Mouse (Mus musculus) liver, embryonic 13.5 days (tissue): ENCODE results near the gene Gm42420. TPM values are rescaled to one million over a fixed set of nuclear protein-coding genes. Genes with fewer than 3 reads are reported as not detected.

ENCODE experiments used
- ATAC-seq: fragments of 200-750 bp; cut with Nextera tagmentation; 2 replicates; pipeline ENCODE4 v1.8.0; 2017; ENCODE audit warnings: low read depth, mild to moderate bottlenecking, moderate number of reproducible peaks, moderate library complexity
- DNase-seq: peaks from one replicate; pipeline ENCODE4 v3.0.0; 2022
- H3K27ac ChIP-seq: fragments of 300-500 bp; sonication (generic); 2 replicates; pipeline ENCODE4 v1.5.1; 2015; ENCODE audit warnings: moderate library complexity, mild to moderate bottlenecking, inconsistent platforms
- H3K27me3 ChIP-seq: fragments of 300-500 bp; sonication (generic); 2 replicates; pipeline ENCODE4 v1.6.1; 2015; ENCODE audit warnings: mild to moderate bottlenecking, inconsistent platforms
- H3K36me3 ChIP-seq: fragments of 300-500 bp; sonication (generic); 2 replicates; pipeline ENCODE4 v1.6.1; 2015; ENCODE audit warnings: mild to moderate bottlenecking, inconsistent platforms
- H3K4me1 ChIP-seq: fragments of 300-500 bp; sonication (generic); replicated peaks from 2 replicates; pipeline ENCODE4 v1.6.1; 2015; ENCODE audit warnings: inconsistent platforms
- H3K4me2 ChIP-seq: fragments of 300-500 bp; sonication (generic); 2 replicates; pipeline ENCODE4 v1.6.1; 2015; ENCODE audit warnings: inconsistent platforms, mild to moderate bottlenecking, moderate library complexity
- H3K4me3 ChIP-seq: fragments of 300-500 bp; sonication (generic); replicated peaks from 2 replicates; pipeline ENCODE4 v1.5.1; 2015; ENCODE audit warnings: mild to moderate bottlenecking, inconsistent platforms
- H3K9ac ChIP-seq: fragments of 300-500 bp; sonication (generic); 2 replicates; pipeline ENCODE4 v1.6.1; 2015; ENCODE audit warnings: mild to moderate bottlenecking, inconsistent platforms
- H3K9me3 ChIP-seq: fragments of 300-500 bp; sonication (generic); replicated peaks from 2 replicates; pipeline ENCODE4 v1.6.1; 2016; ENCODE audit warnings: inconsistent platforms
- WGBS: fragments of 180-500 bp; shearing (Covaris S2); methylation state at CpG from one replicate; pipeline ENCODE4 v1.1.7; 2015; ENCODE audit not compliant: insufficient replicate concordance; 5-methylcytosine and 5-hydroxymethylcytosine counted together
- polyA plus RNA-seq: library from polyadenylated mRNA; unstranded; fragments of >200 nt; fragmentation: Nextera tagmentation; extraction: Ambion mirVana; gene quantifications from 2 replicates; pipeline ENCODE4 v1.2.1, GENCODE M21; 2015

The Gm42420 gene
- polyA plus RNA-seq, 1 experiment from 2014 or later: 1.4 TPM

DNA sequence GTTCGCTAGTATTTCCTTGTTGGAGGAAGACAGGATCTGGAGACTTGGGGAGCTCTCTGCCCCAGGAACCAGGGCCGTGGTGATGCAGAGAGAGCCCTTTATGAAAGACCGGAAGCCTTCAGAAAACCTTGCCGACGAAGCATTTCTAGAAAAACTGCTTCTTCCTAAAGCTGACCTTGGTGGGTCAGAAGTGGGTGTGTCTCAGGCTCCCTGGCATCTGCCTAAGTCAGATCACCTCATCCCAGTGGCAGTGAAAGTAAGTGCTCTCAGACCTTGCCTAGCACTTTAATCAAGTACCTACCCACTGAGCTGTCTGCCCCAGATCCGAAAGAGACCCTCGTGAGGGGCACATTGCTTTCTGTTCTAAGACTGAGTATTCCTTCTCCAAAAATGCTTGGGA is 10.6 kb upstream of the Gm42420 start:
- DNase-seq: no peak
- peaks cover 28% of the 10 kb centered on the region for H3K4me1 ChIP-seq
- peaks cover 18% of the 10 kb centered on the region; the same call in 1 of the 2 replicates for H3K36me3 ChIP-seq
- ATAC-seq: no peak
- peak overlapping the region; percentile 94 for H3K4me2 ChIP-seq
- peak overlapping the region; percentile 85; the same call in 1 of the 2 replicates for H3K9ac ChIP-seq
- H3K27me3 ChIP-seq: peaks cover 3% of the 10 kb centered on the region; the same call in 1 of the 2 replicates
- peak overlapping the region; percentile 84 for H3K4me3 ChIP-seq
- no peaks in the 10 kb centered on the region for H3K9me3 ChIP-seq
- no peak overlapping the region for H3K27ac ChIP-seq
- 64% methylated on average over 7 of the region's 7 CpGs for WGBS

DNA sequence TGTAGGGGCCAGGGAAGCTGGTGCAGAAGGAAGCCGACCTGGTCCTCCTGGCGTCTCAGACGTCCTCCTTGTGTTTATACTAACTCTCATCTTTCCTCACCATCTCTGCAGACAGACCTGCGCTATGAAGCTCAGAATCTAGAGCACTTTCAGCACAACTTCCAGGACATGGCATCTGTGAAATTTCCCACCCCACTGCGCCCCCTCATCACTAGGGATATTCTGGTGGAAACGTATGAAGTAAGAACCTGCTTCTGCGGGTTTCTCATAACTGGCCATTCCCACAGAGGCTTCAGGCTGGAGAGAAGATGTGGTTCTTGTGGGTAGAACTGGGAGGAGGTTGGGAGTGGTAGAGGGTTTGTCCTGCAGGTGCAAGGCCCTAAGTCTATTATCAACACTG is 6.0 kb upstream of the Gm42420 start:
- ATAC-seq (no peak), DNase-seq (no peak)
- H3K4me1 ChIP-seq: peaks cover 39% of the 10 kb centered on the region
- 88% methylated on average over 7 of the region's 7 CpGs for WGBS
- peaks cover 32% of the 10 kb centered on the region for H3K36me3 ChIP-seq
- no peak overlapping the region for H3K4me3 ChIP-seq
- no peak overlapping the region for H3K4me2 ChIP-seq
- no peak overlapping the region for H3K9ac ChIP-seq
- H3K27ac ChIP-seq: no peak overlapping the region
- H3K9me3 ChIP-seq: no peaks in the 10 kb centered on the region
- no peaks in the 10 kb centered on the region for H3K27me3 ChIP-seq

DNA sequence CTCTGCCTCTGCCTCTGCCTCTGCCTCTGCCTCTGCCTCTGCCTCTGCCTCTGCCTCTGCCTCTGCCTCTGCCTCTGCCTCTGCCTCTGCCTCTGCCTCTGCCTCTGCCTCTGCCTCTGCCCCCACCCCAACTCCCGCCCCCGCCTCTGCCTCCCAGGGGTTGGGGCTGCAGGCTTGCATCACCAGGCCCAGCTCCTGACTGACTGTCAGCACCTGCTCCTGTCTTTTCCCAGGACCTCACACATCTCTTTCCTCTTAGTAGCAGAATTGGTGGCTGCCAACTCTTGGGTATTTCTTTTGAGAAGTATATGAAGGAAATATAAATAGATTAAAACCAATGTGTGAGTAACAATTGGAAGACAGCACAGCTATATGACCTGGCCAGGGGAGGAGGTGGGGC is 5.0 kb upstream of the Gm42420 start:
- Histone ChIP-seq H3K27me3 (no peaks in the 10 kb centered on the region), H3K27ac (peak overlapping the region; percentile 80), H3K36me3 (peaks cover 36% of the 10 kb centered on the region), H3K4me1 (peaks cover 37% of the 10 kb centered on the region), H3K9ac (peak overlapping the region; percentile 59; the same call in 1 of the 2 replicates), H3K4me3 (no peak overlapping the region), H3K9me3 (no peaks in the 10 kb centered on the region), H3K4me2 (no peak overlapping the region; the same call in 1 of the 2 replicates)
- DNase-seq: no peak
- peak; percentile 18; the same call in 1 of the 2 replicates for ATAC-seq
- 65% methylated on average over 2 of the region's 2 CpGs for WGBS

DNA sequence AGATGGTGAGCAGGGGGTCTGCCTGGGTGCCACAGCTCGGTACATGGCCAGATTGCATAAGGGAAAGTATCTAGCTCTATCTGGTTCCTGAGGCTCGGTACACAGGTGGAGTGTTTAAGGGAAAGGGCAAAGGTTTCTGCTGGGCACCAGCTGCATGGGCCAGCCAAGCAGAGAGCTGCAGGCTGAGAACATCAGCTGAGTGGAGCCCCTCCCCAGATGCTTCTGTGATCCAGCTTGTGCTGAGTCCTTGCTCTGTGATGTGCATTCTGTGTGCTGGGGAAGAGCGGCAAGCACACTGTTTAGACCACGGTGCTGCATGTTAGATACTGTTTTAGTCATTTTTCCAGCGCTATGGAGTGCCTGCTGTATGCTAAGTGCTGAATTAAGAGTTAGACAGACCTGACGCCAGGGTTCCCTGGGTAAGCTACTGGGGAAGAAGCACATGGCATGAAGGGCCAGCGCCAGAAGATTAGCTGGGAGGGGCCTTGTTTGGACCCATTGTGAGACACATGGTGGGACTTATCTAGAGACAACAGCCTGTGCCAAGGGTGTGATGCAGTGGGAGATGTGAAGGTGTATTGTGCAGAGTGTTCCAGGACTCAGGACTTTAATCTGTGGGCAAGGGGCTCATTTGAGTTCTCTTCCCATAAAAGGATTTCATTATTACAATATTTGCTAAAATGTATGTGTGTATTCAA is 4.3 kb upstream of the Gm42420 start:
- Histone ChIP-seq H3K4me2 (peak overlapping the region; percentile 46), H3K4me1 (peaks cover 39% of the 10 kb centered on the region), H3K27me3 (no peaks in the 10 kb centered on the region), H3K27ac (peak overlapping the region; percentile 80), H3K9me3 (no peaks in the 10 kb centered on the region), H3K36me3 (peaks cover 42% of the 10 kb centered on the region), H3K9ac (peak overlapping the region; percentile 59), H3K4me3 (no peak overlapping the region; the same call in 1 of the 2 replicates)
- 42% methylated on average over 7 of the region's 7 CpGs for WGBS
- DNase-seq: peak; percentile 72
- ATAC-seq: peak; percentile 93

DNA sequence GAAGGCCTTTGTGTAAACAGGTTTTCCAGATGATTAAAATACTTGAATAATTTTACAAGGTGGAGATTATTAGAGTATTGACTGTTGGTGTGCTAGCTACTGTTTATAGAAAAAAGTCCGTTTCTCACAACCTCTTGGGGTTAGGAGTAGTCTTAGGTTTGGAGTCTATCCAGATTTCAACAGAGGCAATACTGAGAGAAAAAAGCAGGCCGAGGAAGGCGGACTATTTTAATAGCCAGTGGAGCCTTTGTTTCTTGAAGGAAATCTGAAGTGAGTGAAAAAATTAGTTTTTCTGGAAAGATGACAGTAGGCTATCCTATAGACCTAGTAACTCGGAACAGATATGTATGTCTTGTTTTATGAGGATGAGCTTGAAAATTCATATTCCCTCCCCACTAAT is 5.9 kb downstream of the Gm42420 start:
- H3K27ac ChIP-seq: no peak overlapping the region
- no peaks in the 10 kb centered on the region for H3K27me3 ChIP-seq
- peaks cover 23% of the 10 kb centered on the region for H3K4me1 ChIP-seq
- WGBS: 82% methylated on average over 4 of the region's 4 CpGs
- H3K4me3 ChIP-seq: peak overlapping the region; percentile 84; the same call in 1 of the 2 replicates
- H3K9ac ChIP-seq: no peak overlapping the region
- no peaks in the 10 kb centered on the region for H3K9me3 ChIP-seq
- ATAC-seq (no peak), DNase-seq (no peak)
- H3K36me3 ChIP-seq: peaks cover 25% of the 10 kb centered on the region
- H3K4me2 ChIP-seq: peak overlapping the region; percentile 82

DNA sequence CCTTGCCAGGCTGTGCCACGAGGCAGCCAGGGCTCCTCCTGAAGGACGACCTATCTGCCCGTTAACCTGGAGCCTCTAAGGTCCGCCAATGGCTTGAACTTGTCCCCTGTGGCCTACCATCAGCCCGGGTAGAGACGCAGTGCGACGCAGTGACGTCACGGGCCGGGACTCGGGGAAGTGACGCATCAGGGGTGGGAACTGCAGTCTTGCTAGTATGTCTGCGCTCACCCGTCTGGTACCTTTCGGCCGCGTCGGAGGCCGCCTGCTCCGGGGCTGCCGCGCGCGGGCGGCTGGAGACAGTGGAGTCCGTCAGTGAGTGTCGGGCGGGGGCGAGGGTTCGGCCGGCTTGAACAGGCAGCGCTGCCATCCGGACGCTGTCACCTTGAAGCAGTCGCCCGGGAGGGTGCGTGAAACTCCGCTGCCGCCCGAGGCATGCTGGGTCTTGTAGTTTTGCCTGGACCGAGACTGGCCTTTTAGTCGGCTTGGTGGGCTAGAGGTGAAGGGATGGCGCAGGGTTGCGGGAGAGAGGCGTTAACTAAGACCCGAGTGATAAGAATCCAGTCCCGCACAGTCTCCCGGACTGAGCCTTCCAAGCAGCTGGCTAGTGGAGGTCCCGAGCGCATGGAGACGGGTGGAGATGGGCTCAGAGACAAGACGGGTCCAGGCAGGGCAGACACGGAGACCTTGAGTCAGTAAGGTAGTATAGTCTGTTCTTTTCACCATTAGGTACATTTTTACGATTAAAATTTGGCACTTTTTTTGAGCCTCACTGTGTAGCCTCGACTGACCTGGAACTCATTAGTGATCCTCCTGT is 7.1 kb downstream of the Gm42420 start, which contains the start of gene Ndufb2:
Gene Ndufb2 (plus strand): TSS at position 174 of the 814 bp plus-strand sequence.
- WGBS: under 1% methylated on average over 56 of the region's 56 CpGs
- Histone ChIP-seq H3K27me3 (no peaks in the 10 kb centered on the region), H3K9ac (peak within 1 kb of the TSS; percentile 88), H3K9me3 (no peaks in the 10 kb centered on the region), H3K27ac (peak within 1 kb of the TSS; percentile 81), H3K4me3 (peak within 1 kb of the TSS; percentile 84), H3K36me3 (peaks cover 24% of the 10 kb centered on the region), H3K4me1 (peaks cover 23% of the 10 kb centered on the region), H3K4me2 (peak within 1 kb of the TSS; percentile 82)
- DNase-seq: peak; percentile 93
- ATAC-seq: peak; percentile 98

DNA sequence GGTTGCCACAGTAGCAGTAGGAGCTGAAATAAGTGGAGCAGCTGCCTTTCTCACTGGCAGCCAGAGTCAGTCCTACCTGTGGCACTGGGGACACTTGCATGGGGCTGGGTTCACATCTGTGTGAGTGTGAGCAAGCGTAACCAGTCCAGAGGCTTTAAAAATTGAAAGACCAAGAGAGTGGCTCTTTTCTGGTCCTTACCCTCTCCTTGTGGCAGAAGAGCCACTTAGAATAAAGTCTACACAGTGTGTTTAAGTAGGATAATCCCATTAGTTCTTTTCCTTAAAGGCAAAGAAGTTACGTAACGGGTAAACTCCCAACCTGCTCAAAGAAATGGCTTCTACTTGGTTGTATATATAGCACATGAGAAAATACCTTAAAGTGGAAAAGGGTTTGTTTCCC is 15.3 kb downstream of the Gm42420 start:
- Histone ChIP-seq H3K36me3 (peaks cover 55% of the 10 kb centered on the region), H3K4me2 (no peak overlapping the region), H3K4me3 (no peak overlapping the region), H3K27me3 (no peaks in the 10 kb centered on the region), H3K9me3 (no peaks in the 10 kb centered on the region), H3K4me1 (no peaks in the 10 kb centered on the region), H3K27ac (no peak overlapping the region), H3K9ac (no peak overlapping the region)
- ATAC-seq: no peak
- no peak for DNase-seq
- WGBS: 88% methylated on average over 3 of the region's 3 CpGs

DNA sequence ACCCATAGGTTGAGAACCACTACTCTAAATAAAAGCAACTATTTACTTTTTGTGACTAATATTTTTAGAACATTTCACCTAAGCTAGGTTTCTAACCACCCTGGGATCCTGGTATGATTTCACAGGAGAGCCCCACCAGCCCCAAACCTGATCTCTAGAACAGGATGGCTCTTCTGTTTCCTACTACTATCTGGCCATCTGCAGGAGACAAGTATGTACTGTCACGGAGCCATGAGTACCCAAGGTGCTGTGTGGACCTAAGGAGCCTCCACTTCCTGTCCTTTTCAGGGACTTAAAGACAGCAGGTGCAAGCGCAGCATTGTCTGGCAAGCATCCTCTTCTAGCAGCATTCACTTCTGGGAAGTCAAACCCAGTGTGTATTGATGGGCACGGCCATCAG is 16.3 kb downstream of the Gm42420 start:
- no peak overlapping the region for H3K27ac ChIP-seq
- H3K9me3 ChIP-seq: no peaks in the 10 kb centered on the region
- no peak overlapping the region for H3K9ac ChIP-seq
- no peak overlapping the region for H3K4me3 ChIP-seq
- no peaks in the 10 kb centered on the region for H3K27me3 ChIP-seq
- no peaks in the 10 kb centered on the region for H3K4me1 ChIP-seq
- WGBS: 76% methylated on average over 3 of the region's 3 CpGs
- H3K4me2 ChIP-seq: no peak overlapping the region
- DNase-seq: no peak
- H3K36me3 ChIP-seq: peaks cover 55% of the 10 kb centered on the region
- ATAC-seq: no peak

DNA sequence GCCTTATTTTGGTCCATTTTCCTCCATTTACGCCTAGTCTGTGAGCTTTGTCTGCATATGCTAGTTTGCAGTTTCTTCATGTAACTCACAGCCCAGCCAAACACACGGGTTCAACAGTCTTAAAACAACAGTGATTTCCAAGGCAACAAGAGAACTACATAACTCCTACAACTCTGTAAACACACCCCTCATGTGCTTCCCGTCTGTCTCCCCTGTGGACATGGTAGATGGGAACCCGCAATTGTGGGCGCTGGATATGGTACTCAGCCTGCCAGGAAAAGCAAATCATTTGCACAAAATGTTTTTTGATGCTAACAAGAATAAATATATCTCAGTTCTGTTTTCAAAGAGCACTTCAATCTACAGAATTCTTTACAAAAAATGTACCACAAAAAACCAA is 19.0 kb downstream of the Gm42420 start:
- Histone ChIP-seq H3K9me3 (no peaks in the 10 kb centered on the region), H3K36me3 (peaks cover 33% of the 10 kb centered on the region), H3K4me1 (no peaks in the 10 kb centered on the region), H3K27ac (no peak overlapping the region), H3K4me3 (no peak overlapping the region), H3K4me2 (no peak overlapping the region), H3K27me3 (no peaks in the 10 kb centered on the region), H3K9ac (no peak overlapping the region)
- DNase-seq: no peak
- 78% methylated on average over 5 of the region's 5 CpGs for WGBS
- no peak for ATAC-seq

DNA sequence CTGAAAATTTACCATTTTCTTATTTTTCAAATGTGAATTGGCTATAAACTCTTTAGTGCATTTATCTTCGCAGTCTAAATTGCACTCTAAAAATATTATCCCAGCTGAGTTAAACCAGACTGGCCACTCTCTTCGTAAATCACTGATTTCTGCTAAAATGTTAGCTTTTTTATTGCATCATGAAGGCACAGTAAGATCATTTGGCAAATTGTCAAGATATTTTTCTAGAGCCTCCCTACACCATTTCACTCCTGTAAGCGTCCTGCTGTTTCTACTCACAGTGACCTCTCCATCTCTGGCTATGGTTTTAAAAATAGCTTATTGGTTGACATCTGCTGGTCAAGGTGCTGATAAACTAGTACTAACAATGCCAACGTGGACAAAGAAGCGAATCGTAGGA is 20.5 kb downstream of the Gm42420 start:
- no peak overlapping the region for H3K9ac ChIP-seq
- ATAC-seq: no peak
- H3K4me1 ChIP-seq: no peaks in the 10 kb centered on the region
- no peaks in the 10 kb centered on the region for H3K9me3 ChIP-seq
- H3K27me3 ChIP-seq: no peaks in the 10 kb centered on the region
- 74% methylated on average over 6 of the region's 6 CpGs for WGBS
- DNase-seq: no peak
- no peak overlapping the region for H3K4me3 ChIP-seq
- no peak overlapping the region for H3K27ac ChIP-seq
- H3K4me2 ChIP-seq: no peak overlapping the region
- H3K36me3 ChIP-seq: peaks cover 22% of the 10 kb centered on the region

DNA sequence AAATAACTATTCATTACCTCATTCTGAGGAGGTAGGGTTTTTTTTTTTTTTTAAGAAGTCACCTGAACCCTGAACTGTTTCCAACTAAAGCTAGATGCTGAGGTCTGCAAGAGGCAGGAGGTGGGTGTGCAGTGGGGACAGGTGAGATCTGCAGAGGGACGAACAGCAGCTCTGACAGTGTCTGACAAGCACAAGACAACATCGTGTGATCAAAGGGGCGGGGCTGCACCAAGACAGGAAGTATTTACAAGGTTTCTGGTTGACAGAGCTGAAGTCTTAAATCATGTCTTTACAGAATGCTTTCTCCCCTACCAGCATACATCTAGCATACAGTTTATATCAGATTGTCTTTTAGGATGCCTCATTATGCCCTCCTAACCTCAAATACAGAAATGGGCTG is 21.3 kb downstream of the Gm42420 start:
- Histone ChIP-seq H3K4me3 (no peak overlapping the region), H3K27me3 (no peaks in the 10 kb centered on the region), H3K4me2 (no peak overlapping the region), H3K36me3 (peaks cover 17% of the 10 kb centered on the region), H3K9me3 (no peaks in the 10 kb centered on the region), H3K27ac (no peak overlapping the region), H3K9ac (no peak overlapping the region), H3K4me1 (no peaks in the 10 kb centered on the region)
- no peak for DNase-seq
- ATAC-seq: no peak
- WGBS: 42% methylated on average over 3 of the region's 3 CpGs
